Mouse (Mus musculus) liver, embryonic 15.5 days (tissue): ENCODE data around the gene Fancg. TPM values are rescaled to one million over a fixed set of nuclear protein-coding genes. Genes with fewer than 3 reads are reported as not detected.

Experiments
- ATAC-seq: fragments of 200-750 bp; cut with Nextera tagmentation; 2 replicates; pipeline ENCODE4 v1.8.0; 2017; ENCODE audit warnings: moderate number of reproducible peaks, mild to moderate bottlenecking, moderate library complexity; ENCODE audit not compliant: insufficient read depth
- H3K27ac ChIP-seq: fragments of 300-500 bp; sonication (generic); replicated peaks from 2 replicates; pipeline ENCODE4 v1.5.1; 2015; ENCODE audit warnings: mild to moderate bottlenecking, inconsistent platforms
- H3K27me3 ChIP-seq: fragments of 300-500 bp; sonication (generic); 2 replicates; pipeline ENCODE4 v1.6.1; 2015; ENCODE audit warnings: mild to moderate bottlenecking, inconsistent platforms
- H3K36me3 ChIP-seq: fragments of 300-500 bp; sonication (generic); replicated peaks from 2 replicates; pipeline ENCODE4 v1.6.1; 2015; ENCODE audit warnings: moderate library complexity, mild to moderate bottlenecking, inconsistent platforms
- H3K4me1 ChIP-seq: fragments of 300-500 bp; sonication (generic); replicated peaks from 2 replicates; pipeline ENCODE4 v1.6.1; 2015; ENCODE audit warnings: inconsistent platforms
- H3K4me2 ChIP-seq: fragments of 300-500 bp; sonication (generic); 2 replicates; pipeline ENCODE4 v1.6.1; 2015; ENCODE audit warnings: moderate library complexity, mild to moderate bottlenecking, inconsistent platforms
- H3K4me3 ChIP-seq: fragments of 300-500 bp; sonication (generic); replicated peaks from 2 replicates; pipeline ENCODE4 v1.5.1; 2015; ENCODE audit warnings: mild to moderate bottlenecking, inconsistent platforms
- H3K9ac ChIP-seq: fragments of 300-500 bp; sonication (generic); 2 replicates; pipeline ENCODE4 v1.6.1; 2015; ENCODE audit warnings: moderate library complexity, mild to moderate bottlenecking, inconsistent platforms
- H3K9me3 ChIP-seq: fragments of 300-500 bp; sonication (generic); replicated peaks from 2 replicates; pipeline ENCODE4 v1.6.1; 2016; ENCODE audit warnings: inconsistent platforms
- WGBS: fragments of 180-500 bp; shearing (Covaris S2); methylation state at CpG from one replicate; pipeline ENCODE4 v1.1.7; 2015; ENCODE audit warnings: mixed read lengths; ENCODE audit not compliant: insufficient replicate concordance; 5-methylcytosine and 5-hydroxymethylcytosine counted together
- polyA plus RNA-seq: library from polyadenylated mRNA; unstranded; fragments of >200 nt; fragmentation: Nextera tagmentation; extraction: Ambion mirVana; gene quantifications from 2 replicates; pipeline ENCODE4 v1.2.1, GENCODE M21; 2015

The Fancg gene
- polyA plus RNA-seq, 1 experiment from 2014 or later: 10.4 TPM

DNA sequence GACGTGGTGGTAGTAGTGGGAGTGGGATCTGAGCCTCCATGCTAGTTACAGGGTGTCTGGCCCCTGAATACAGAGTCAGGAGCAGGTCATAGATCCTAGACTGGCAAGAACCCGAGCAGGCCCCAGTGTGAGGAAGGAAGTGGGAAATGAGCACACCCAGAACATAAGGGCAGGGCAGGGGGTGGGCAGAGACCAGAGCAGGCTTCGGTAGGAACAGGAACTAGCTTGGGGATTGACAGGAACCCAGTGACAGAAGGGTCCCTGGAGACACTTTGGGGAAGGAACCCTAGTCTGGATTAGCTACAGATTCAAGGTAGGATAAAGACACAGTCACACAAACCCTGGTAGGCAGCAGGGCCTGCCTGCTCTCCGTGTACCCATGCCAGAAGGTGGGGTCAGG, 34.4 kb upstream of the Fancg start:
- no peak for ATAC-seq
- peak overlapping the region; percentile 53 for H3K27ac ChIP-seq
- peak overlapping the region; percentile 62 for H3K4me3 ChIP-seq
- WGBS: 12% methylated on average over 4 of the region's 4 CpGs
- H3K9ac ChIP-seq: no peak overlapping the region
- no peaks in the 10 kb centered on the region for H3K36me3 ChIP-seq
- peaks cover 21% of the 10 kb centered on the region for H3K27me3 ChIP-seq
- H3K4me1 ChIP-seq: peaks cover 53% of the 10 kb centered on the region
- H3K4me2 ChIP-seq: peak overlapping the region; percentile 87
- H3K9me3 ChIP-seq: no peaks in the 10 kb centered on the region

- Histone ChIP-seq H3K36me3 (no peaks in the 10 kb centered on the region), H3K4me1 (peaks cover 62% of the 10 kb centered on the region), H3K4me3 (no peak overlapping the region), H3K9me3 (no peaks in the 10 kb centered on the region), H3K27ac (peak overlapping the region; percentile 46), H3K4me2 (peak overlapping the region; percentile 87), H3K9ac (no peak overlapping the region), H3K27me3 (peaks cover 21% of the 10 kb centered on the region)
- WGBS: 14% methylated on average over 7 of the region's 7 CpGs
- no peak for ATAC-seq
Measured at GRCm38 (mm10) chr4:43043644-43044357, 33.5 kb upstream of the Fancg start.

- ATAC-seq: no peak
- Histone ChIP-seq H3K27ac (peak overlapping the region; percentile 42; the same call in 1 of the 2 replicates), H3K4me3 (no peak overlapping the region), H3K9me3 (no peaks in the 10 kb centered on the region), H3K36me3 (peaks cover 11% of the 10 kb centered on the region), H3K4me1 (peaks cover 80% of the 10 kb centered on the region), H3K9ac (no peak overlapping the region), H3K4me2 (no peak overlapping the region), H3K27me3 (peaks cover 21% of the 10 kb centered on the region)
- WGBS: 62% methylated on average over 9 of the region's 9 CpGs
Measured at GRCm38 (mm10) chr4:43040881-43041547, 30.7 kb upstream of the Fancg start.

DNA sequence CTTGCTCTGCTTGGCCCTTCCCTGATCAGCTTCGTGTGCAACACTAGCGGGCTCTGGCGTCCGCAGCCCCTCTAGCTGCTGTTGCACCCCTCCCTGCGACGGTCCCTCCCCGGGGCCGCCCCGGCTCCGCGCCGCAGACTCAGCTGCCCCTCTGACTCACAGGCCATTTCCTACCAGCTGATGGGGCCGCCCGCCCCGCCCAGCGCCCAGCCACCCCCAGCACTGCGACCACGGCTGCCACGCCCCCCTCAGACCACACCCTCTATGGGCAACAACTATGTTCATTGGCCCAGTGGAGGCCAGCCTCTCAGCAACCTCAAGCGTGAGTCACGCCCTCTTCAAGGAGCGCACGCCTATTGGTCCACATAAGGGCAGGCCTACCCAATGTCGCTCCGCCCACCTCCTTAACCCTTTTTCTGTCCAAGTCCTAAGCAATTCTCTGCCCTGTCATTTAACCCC, 29.8 kb upstream of the Fancg start:
- peak overlapping the region; percentile 88 for H3K4me3 ChIP-seq
- peak; percentile 93 for ATAC-seq
- WGBS: under 1% methylated on average over 25 of the region's 25 CpGs
- H3K27ac ChIP-seq: peak overlapping the region; percentile 93
- H3K4me1 ChIP-seq: peaks cover 80% of the 10 kb centered on the region
- H3K36me3 ChIP-seq: peaks cover 20% of the 10 kb centered on the region
- peaks cover 12% of the 10 kb centered on the region for H3K27me3 ChIP-seq
- no peaks in the 10 kb centered on the region for H3K9me3 ChIP-seq
- H3K4me2 ChIP-seq: peak overlapping the region; percentile 90
- peak overlapping the region; percentile 90 for H3K9ac ChIP-seq

GRCm38 (mm10) chr4:43039609-43040008, 29.3 kb upstream of the Fancg start:
- 9% methylated on average over 11 of the region's 11 CpGs for WGBS
- Histone ChIP-seq H3K27me3 (peaks cover 8% of the 10 kb centered on the region), H3K9me3 (no peaks in the 10 kb centered on the region), H3K9ac (peak overlapping the region; percentile 90), H3K4me3 (peak overlapping the region; percentile 88), H3K36me3 (peaks cover 25% of the 10 kb centered on the region), H3K4me1 (peaks cover 78% of the 10 kb centered on the region), H3K27ac (peak overlapping the region; percentile 93), H3K4me2 (peak overlapping the region; percentile 90)
- peak; percentile 11 for ATAC-seq

DNA sequence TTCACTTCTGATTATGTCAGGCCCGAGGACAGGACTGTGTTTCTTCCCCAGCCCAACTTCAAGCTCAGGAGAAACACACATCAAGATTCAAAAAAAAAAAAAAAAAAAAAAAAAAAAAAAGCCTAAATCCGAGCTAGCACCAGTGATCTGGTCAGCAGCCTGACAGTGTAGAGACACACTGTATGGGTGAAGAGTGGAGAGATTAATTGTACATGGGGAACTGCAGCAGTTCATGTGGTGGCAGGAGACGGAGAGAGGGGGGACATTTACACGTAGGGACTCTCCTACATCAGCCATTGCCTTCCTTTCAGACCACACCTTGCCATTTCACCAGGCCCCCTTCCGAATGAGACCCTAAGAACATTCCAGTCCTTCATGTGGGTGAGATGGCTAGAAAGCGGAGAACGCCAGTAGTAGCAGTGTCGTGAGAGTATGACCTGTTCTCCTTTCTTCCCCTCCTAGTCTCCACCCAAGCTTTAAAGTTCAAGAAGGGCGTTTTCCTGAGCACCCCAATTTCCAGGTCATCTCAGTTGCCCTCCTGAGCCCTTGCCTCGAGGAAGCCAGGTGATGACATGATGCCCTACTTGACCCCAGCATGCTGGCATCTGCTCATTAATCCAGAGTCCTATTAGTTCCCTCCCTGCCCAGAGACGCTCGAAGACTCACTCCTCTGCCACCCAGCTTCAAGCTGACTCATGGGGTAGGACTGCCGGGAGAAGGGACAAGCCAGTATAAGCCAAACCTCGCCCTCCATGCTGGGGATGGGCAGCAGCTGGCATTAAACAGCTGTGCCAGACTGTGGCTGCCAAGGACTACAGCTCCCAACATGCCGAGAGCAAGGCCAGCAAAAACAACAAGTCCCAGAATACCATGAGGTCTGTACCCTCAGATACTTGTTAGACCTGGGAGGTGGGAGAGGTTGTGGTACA, 28.5 kb upstream of the Fancg start:
- Histone ChIP-seq H3K4me2 (peak overlapping the region; percentile 90), H3K4me3 (peak overlapping the region; percentile 88), H3K36me3 (peaks cover 33% of the 10 kb centered on the region), H3K9ac (peak overlapping the region; percentile 90), H3K9me3 (no peaks in the 10 kb centered on the region), H3K27ac (peak overlapping the region; percentile 93), H3K4me1 (peaks cover 72% of the 10 kb centered on the region), H3K27me3 (peaks cover 1% of the 10 kb centered on the region; the same call in 1 of the 2 replicates)
- ATAC-seq: peak; percentile 30
- 32% methylated on average over 15 of the region's 15 CpGs for WGBS

DNA sequence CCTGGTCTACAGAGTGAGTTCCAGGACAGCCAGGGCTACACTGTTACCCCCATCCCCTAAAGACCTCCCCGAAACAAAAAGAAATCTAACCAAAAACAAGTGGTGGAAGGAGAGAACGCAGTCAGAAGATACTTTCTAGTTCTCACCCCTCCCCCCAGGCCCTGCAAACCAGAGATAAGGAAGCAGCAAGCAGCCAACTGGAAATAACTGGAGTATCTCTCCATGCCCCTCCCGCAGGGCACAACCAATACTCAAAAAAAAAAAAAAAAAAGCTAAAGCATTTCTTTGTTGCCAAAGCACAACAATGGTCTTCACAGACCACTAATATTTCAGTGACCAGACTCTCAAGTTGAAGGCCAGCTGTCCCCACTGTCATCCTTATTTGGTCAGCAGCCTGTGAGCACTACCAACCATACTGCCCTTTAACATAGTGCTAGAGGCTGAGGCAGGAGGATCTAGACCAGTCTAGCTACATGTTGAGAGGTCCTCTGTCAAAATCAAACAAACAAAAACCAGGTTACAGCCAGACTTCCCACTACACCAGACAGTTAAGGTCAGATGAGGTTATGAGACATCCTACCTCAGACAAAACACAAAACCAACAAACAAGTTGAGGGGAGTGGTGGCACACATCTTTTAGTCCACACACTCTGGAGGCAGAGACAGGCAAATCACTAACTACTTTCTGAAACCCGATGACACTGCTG, 27.7 kb upstream of the Fancg start:
- Histone ChIP-seq H3K27me3 (no peaks in the 10 kb centered on the region), H3K4me2 (peak overlapping the region; percentile 90), H3K9me3 (no peaks in the 10 kb centered on the region), H3K4me3 (peak overlapping the region; percentile 88), H3K4me1 (peaks cover 64% of the 10 kb centered on the region), H3K27ac (peak overlapping the region; percentile 93), H3K36me3 (peaks cover 41% of the 10 kb centered on the region), H3K9ac (peak overlapping the region; percentile 90)
- ATAC-seq: peak; percentile 48
- WGBS: 8% methylated on average over 4 of the region's 4 CpGs

DNA sequence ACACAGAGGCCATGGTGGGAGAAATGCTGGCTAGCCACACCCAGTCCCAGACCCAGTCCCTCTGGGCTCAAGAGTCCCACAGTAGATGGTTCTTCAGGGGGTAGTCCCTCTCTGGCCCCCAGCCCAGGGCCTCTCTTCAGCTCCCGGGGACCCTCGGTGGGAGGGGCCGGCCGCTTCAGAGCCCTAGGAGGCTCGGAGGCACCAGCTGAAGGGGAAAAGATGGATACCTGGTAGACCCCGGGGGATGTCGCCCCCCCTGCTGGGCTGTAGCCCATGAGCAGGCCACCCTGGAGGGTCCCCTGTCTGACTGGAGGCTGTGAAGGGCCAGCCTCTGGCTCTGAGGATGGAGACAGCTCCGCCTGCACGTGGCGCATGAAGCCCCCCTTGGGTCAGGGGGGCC, 26.1 kb upstream of the Fancg start:
- H3K4me1 ChIP-seq: peaks cover 71% of the 10 kb centered on the region
- H3K36me3 ChIP-seq: peaks cover 47% of the 10 kb centered on the region
- H3K27me3 ChIP-seq: no peaks in the 10 kb centered on the region
- peak overlapping the region; percentile 90 for H3K4me2 ChIP-seq
- no peak for ATAC-seq
- H3K27ac ChIP-seq: peak overlapping the region; percentile 93
- peak overlapping the region; percentile 88 for H3K4me3 ChIP-seq
- no peaks in the 10 kb centered on the region for H3K9me3 ChIP-seq
- H3K9ac ChIP-seq: peak overlapping the region; percentile 57; the same call in 1 of the 2 replicates
- WGBS: 84% methylated on average over 10 of the region's 10 CpGs

GRCm38 (mm10) chr4:43035851-43036250, 25.5 kb upstream of the Fancg start:
- Histone ChIP-seq H3K9me3 (no peaks in the 10 kb centered on the region), H3K4me2 (peak overlapping the region; percentile 90), H3K4me1 (peaks cover 66% of the 10 kb centered on the region), H3K27ac (no peak overlapping the region), H3K4me3 (no peak overlapping the region), H3K9ac (no peak overlapping the region), H3K36me3 (peaks cover 47% of the 10 kb centered on the region), H3K27me3 (no peaks in the 10 kb centered on the region)
- WGBS: 77% methylated on average over 6 of the region's 6 CpGs
- ATAC-seq: no peak

- Histone ChIP-seq H3K4me2 (no peak overlapping the region), H3K27me3 (no peaks in the 10 kb centered on the region), H3K9ac (no peak overlapping the region), H3K9me3 (no peaks in the 10 kb centered on the region), H3K4me3 (no peak overlapping the region), H3K4me1 (peaks cover 65% of the 10 kb centered on the region), H3K27ac (no peak overlapping the region), H3K36me3 (peaks cover 63% of the 10 kb centered on the region)
- 80% methylated on average over 14 of the region's 14 CpGs for WGBS
- ATAC-seq: no peak
Measured at GRCm38 (mm10) chr4:43033481-43033880, 23.2 kb upstream of the Fancg start.
